Mouse (Mus musculus): ENCODE measurements around the gene Filip1. TPM values are rescaled to one million over a fixed set of nuclear protein-coding genes. Genes with fewer than 3 reads are reported as not detected.
A peak's percentile ranks its signal among the peaks of the same experiment; 100 is the strongest.

Filip1 gene
- total and polyA plus RNA-seq, 2 experiments from 2014 or later, result 5.9 to 9.2 TPM

DNA sequence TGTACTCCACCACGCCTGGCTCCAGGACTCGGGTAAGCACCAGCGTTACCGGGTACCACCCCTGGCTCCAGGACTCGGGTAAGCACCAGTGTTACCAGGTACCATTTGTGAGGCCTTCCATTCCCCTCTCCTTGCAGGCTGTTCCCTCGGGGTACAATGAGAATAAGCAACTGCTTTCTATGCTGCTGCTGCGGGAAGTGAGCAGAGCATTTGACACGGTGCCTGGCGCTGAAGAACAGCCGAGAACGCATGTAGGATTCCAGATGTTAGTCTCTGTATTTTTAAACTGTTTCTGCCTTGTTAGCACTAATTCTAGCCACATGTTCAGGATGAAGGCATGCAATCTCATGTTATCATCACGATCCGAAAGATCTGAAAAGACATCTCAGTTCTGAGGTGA lies 635 bp downstream of the Filip1 start:
- H3K36me3 ChIP-seq (ENCODE audit: insufficient read depth), result no peaks in the 10 kb centered on the region
- 84% methylated on average over 13 of the region's 13 CpGs for WGBS
- ATAC-seq (no peak), DNase-seq (no peak)
- no peaks in the 10 kb centered on the region for H3K27me3 ChIP-seq (ENCODE audit: insufficient read depth, low read length)
- H3K4me1 ChIP-seq (ENCODE audit: insufficient read depth), result no peaks in the 10 kb centered on the region
- H3K4me2 ChIP-seq (ENCODE audit: low read depth), result no peak overlapping the region
- no peak overlapping the region for H3K4me3 ChIP-seq (ENCODE audit: low read depth, low read length)
- no peak for TF ChIP-seq CTCF (IDR thresholded peaks at IDR 0.05; ENCODE audit: low read depth)
- no peak overlapping the region for H3K9ac ChIP-seq
- no peaks in the 10 kb centered on the region for H3K9me3 ChIP-seq (ENCODE audit: low read length)
- no peak overlapping the region for H3K27ac ChIP-seq (ENCODE audit: low read depth, low read length)

DNA sequence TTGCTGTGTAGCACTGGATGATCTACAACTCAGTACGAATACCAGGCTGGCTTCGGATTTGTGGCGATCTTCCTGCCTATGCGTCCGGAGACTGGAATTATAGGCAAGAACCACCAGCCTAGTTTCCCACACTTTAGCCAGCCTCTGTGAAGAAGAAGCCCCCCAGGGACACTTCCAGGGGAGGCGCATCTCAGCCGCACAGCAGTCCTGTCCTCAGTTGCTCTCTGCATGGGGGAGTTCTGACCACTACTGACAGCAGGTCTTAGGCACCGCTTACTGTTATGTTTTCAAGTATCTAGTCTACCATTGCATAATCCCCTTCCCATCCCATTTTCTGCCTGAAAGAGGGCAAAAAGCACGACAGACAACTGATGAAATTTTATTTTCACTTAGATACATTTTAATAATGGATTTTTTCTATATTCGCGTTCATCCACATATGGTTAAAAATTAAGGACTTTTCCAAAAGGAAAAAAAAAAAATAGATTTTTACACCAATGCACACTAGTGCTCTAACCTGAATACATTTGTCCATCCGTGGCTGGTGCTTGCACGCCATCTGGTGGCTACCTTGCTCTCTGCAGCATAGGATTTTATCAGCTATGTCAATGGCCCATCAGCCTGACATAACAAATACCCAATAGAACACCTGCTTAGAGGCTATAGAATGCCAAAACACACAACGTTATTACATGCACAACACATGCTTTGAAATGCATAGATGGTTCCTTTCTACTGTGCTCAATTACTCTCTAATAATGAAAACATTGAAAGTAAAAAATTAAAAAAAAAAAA lies 10.1 kb downstream of the Filip1 start:
- no peak overlapping the region for H3K4me2 ChIP-seq (ENCODE audit: low read depth)
- TF ChIP-seq CTCF (IDR thresholded peaks at IDR 0.05; ENCODE audit: low read depth), result peak; percentile 98
- no peaks in the 10 kb centered on the region for H3K4me1 ChIP-seq (ENCODE audit: insufficient read depth)
- no peak overlapping the region for H3K9ac ChIP-seq
- no peaks in the 10 kb centered on the region for H3K9me3 ChIP-seq (ENCODE audit: low read length)
- H3K4me3 ChIP-seq (ENCODE audit: low read depth, low read length), result no peak overlapping the region
- no peak overlapping the region for H3K27ac ChIP-seq (ENCODE audit: low read depth, low read length)
- ATAC-seq, result peak; percentile 88
- no peaks in the 10 kb centered on the region for H3K27me3 ChIP-seq (ENCODE audit: insufficient read depth, low read length)
- H3K36me3 ChIP-seq (ENCODE audit: insufficient read depth), result no peaks in the 10 kb centered on the region
- DNase-seq, result peak; percentile 87
- 36% methylated on average over 14 of the region's 14 CpGs for WGBS

DNA sequence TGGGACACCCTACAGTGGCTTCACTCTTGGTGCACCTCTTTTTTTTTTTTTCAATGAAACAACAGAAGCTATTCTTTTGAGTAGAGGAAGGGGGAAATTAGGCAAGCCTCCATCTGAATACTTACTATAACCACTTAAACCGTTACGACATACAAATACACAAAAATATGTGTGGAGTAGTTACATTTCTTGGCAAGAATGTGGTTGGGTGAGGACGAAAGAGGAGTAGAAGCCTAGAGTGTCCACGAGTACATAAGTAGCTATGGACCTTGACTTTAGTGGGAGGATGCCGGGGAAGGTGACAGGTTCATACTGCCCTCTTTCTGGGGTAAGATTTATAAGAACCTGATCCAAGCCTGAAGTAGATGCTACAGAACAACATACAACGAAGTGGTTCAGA lies 15.4 kb downstream of the Filip1 start:
- DNase-seq (no peak), ATAC-seq (no peak)
- TF ChIP-seq CTCF (IDR thresholded peaks at IDR 0.05; ENCODE audit: low read depth), result no peak
- Histone ChIP-seq H3K27me3 (ENCODE audit: insufficient read depth, low read length) (no peaks in the 10 kb centered on the region), H3K27ac (ENCODE audit: low read depth, low read length) (no peak overlapping the region), H3K9me3 (ENCODE audit: low read length) (no peaks in the 10 kb centered on the region), H3K4me1 (ENCODE audit: insufficient read depth) (no peaks in the 10 kb centered on the region), H3K4me2 (ENCODE audit: low read depth) (no peak overlapping the region), H3K9ac (no peak overlapping the region), H3K4me3 (ENCODE audit: low read depth, low read length) (no peak overlapping the region), H3K36me3 (ENCODE audit: insufficient read depth) (no peaks in the 10 kb centered on the region)
- 93% methylated on average over 6 of the region's 6 CpGs for WGBS

DNA sequence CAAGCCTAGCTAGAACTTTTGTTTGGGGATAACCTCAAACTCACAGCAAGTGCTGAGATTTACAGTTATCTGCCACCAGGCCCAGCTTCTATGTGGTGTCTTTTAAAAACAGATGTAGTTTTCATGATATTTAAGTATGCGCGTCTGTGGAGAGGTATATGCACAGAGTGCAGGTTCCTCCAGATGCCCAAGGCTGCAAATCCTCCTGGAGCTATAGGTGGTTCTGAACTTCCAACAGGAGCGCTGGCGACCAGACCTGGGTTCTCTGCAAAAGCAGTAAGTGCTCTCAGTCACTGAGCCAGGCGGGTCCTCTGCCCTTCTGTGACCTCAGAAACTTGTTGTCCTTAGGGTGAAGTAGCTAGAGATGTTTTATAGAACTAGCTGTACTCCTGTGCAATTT lies 18.4 kb downstream of the Filip1 start:
- TF ChIP-seq CTCF (IDR thresholded peaks at IDR 0.05; ENCODE audit: low read depth), result no peak
- no peak overlapping the region for H3K4me2 ChIP-seq (ENCODE audit: low read depth)
- H3K4me1 ChIP-seq (ENCODE audit: insufficient read depth), result no peaks in the 10 kb centered on the region
- H3K36me3 ChIP-seq (ENCODE audit: insufficient read depth), result no peaks in the 10 kb centered on the region
- H3K27ac ChIP-seq (ENCODE audit: low read depth, low read length), result no peak overlapping the region
- ATAC-seq, result no peak
- 96% methylated on average over 5 of the region's 5 CpGs for WGBS
- no peak overlapping the region for H3K4me3 ChIP-seq (ENCODE audit: low read depth, low read length)
- no peaks in the 10 kb centered on the region for H3K27me3 ChIP-seq (ENCODE audit: insufficient read depth, low read length)
- H3K9ac ChIP-seq, result no peak overlapping the region
- H3K9me3 ChIP-seq (ENCODE audit: low read length), result no peaks in the 10 kb centered on the region
- no peak for DNase-seq

DNA sequence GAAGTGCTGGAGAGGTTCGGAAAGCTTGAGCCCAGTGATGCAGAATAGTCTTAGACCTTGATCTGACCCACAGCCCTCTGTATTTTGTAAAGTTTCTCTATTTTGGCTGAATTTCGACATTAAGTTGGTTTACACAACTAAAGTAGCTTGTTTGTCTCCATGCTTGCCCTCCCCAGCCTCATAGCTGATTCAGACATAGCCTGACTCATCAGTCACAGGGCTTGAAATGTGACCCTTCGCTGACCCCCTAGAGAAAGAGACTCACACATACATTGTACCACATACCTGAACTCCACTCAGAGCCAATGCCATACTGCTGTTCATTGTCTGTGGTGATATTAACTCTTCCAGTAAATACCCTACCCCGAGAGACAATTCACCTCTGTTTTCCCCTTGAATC lies 19.6 kb downstream of the Filip1 start:
- no peak overlapping the region for H3K9ac ChIP-seq

DNA sequence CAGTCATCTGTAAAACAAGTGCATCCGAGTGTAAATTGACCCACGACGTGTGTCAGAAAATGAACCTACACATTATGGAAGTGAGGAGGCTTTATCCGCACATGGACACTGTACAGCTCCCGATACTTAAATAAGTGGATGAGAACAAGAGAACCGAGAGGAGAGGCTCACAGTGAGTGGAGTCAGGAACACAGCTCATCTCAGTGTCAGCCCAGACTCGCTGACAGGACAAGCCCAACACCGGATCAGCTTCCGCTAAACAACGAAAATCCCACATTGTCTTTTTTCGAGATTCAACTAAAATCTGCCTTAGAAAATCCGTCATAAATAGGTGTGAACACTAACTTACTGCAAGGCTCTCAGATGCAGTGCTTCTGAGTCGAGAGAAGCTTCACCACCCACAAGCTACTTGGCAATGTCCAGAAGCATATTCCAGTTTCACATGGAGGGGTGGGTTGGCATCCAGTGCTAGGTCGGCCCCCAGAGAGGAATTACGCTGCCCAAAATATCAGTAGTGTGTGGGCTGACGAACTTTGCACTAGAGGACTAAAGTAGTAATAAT lies 22.1 kb downstream of the Filip1 start:
- Histone ChIP-seq H3K9me3 (ENCODE audit: low read length) (no peaks in the 10 kb centered on the region), H3K9ac (no peak overlapping the region), H3K4me3 (ENCODE audit: low read depth, low read length) (no peak overlapping the region), H3K4me2 (ENCODE audit: low read depth) (no peak overlapping the region), H3K4me1 (ENCODE audit: insufficient read depth) (no peaks in the 10 kb centered on the region), H3K27ac (ENCODE audit: low read depth, low read length) (no peak overlapping the region), H3K36me3 (ENCODE audit: insufficient read depth) (no peaks in the 10 kb centered on the region), H3K27me3 (ENCODE audit: insufficient read depth, low read length) (no peaks in the 10 kb centered on the region)
- 63% methylated on average over 16 of the region's 16 CpGs for WGBS
- ATAC-seq, result no peak
- no peak for DNase-seq
- no peak for TF ChIP-seq CTCF (IDR thresholded peaks at IDR 0.05; ENCODE audit: low read depth)

More for the DNA sequence above, 19.6 kb downstream of the Filip1 start:
- WGBS, result 80% methylated on average over 4 of the region's 4 CpGs
- DNase-seq (no peak), ATAC-seq (no peak)
- Histone ChIP-seq H3K9me3 (ENCODE audit: low read length) (no peaks in the 10 kb centered on the region), H3K4me2 (ENCODE audit: low read depth) (no peak overlapping the region), H3K4me1 (ENCODE audit: insufficient read depth) (no peaks in the 10 kb centered on the region), H3K4me3 (ENCODE audit: low read depth, low read length) (no peak overlapping the region), H3K36me3 (ENCODE audit: insufficient read depth) (no peaks in the 10 kb centered on the region), H3K27me3 (ENCODE audit: insufficient read depth, low read length) (no peaks in the 10 kb centered on the region), H3K27ac (ENCODE audit: low read depth, low read length) (no peak overlapping the region)
- TF ChIP-seq CTCF (IDR thresholded peaks at IDR 0.05; ENCODE audit: low read depth), result no peak

DNA sequence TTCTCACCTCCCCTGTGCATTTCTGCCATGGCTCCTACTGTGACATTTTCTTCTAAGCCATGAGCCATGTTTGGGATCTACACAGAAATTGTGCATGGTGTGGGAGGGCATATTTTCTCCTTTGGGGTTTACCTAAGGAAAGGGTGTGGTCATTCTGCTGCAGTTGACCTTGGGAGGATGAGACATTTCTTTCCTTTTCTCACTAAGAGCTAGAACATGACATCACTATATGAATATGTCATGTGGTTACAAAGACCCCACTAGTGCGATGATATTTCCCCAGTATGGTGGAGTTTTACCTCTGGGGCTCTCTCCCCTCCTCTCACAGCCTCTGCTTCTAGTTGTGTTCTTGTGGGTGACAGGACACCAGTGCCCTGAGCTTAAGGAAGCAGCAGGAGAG lies 22.9 kb downstream of the Filip1 start:
- Histone ChIP-seq H3K27ac (ENCODE audit: low read depth, low read length) (no peak overlapping the region), H3K4me3 (ENCODE audit: low read depth, low read length) (no peak overlapping the region), H3K36me3 (ENCODE audit: insufficient read depth) (no peaks in the 10 kb centered on the region), H3K4me1 (ENCODE audit: insufficient read depth) (no peaks in the 10 kb centered on the region), H3K9me3 (ENCODE audit: low read length) (no peaks in the 10 kb centered on the region), H3K27me3 (ENCODE audit: insufficient read depth, low read length) (no peaks in the 10 kb centered on the region), H3K4me2 (ENCODE audit: low read depth) (no peak overlapping the region), H3K9ac (no peak overlapping the region)
- 75% methylated on average over 1 of the region's 1 CpGs for WGBS
- DNase-seq (no peak), ATAC-seq (no peak)
- no peak for TF ChIP-seq CTCF (IDR thresholded peaks at IDR 0.05; ENCODE audit: low read depth)
